ENCODE assay signal across 15 mouse cellular contexts in the genomic region with DNA sequence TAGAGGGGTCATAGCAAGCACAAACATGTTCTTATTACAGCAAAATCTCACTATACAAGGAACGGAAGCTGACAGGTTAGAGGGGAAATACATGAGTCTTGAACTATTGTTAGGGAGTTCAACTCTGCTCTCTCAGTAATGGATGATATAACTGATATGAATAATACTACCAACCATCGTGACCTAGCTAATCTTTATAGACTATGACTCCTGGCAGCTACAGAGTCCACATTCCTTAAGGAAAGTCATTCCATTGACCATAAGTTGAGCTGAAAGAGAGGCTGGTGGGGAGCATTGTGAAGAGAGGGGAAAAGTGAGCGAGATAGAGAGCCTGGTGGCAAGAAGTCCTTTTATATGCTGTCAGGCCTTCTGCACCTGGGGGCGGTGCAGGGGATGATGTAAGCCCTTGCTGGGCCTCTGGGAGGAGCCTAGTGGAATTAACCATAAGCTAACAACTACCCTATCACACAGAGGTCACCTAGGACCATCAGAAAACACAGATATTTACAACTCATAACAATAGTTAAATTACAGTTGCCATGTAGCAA.
"Had no signal": no experiment of that assay in that cellular context is flagged by ENCODE, and none has a peak within 500 bp of the region (broad histone marks: within the 10 kb centered on the region; RNA-seq: fewer than 3 reads in every experiment).

No protein-coding gene starts in this region.

- DNase-seq: liver, postnatal 0 days; lung, embryonic 14.5 days; lung, postnatal 10 days; lung, postnatal 4 days; right cerebral cortex, postnatal 14 days; thymus, adult 2 months; thymus, postnatal 25 days; thymus, postnatal 4 days had no signal

- H3K9me3 ChIP-seq: megakaryocyte, embryonic 14.5 days; midbrain, embryonic 13.5 days; midbrain, embryonic 15.5 days; neural tube, embryonic 12.5 days; stomach, embryonic 15.5 days had no signal

- ATAC-seq: liver, postnatal 0 days; midbrain, embryonic 13.5 days; midbrain, embryonic 15.5 days had no signal

- H3K27ac ChIP-seq: midbrain, embryonic 13.5 days; midbrain, embryonic 15.5 days; neural tube, embryonic 12.5 days; stomach, embryonic 15.5 days; stomach, postnatal 0 days had no signal

- H3K27me3 ChIP-seq: megakaryocyte, embryonic 14.5 days; midbrain, embryonic 13.5 days; midbrain, embryonic 15.5 days; neural tube, embryonic 12.5 days; stomach, embryonic 15.5 days had no signal

- H3K9ac ChIP-seq: liver, postnatal 0 days; lung, embryonic 14.5 days; midbrain, embryonic 13.5 days; midbrain, embryonic 15.5 days; neural tube, embryonic 12.5 days; stomach, embryonic 15.5 days had no signal

- H3K36me3 ChIP-seq: midbrain, embryonic 13.5 days; midbrain, embryonic 15.5 days; neural tube, embryonic 12.5 days; stomach, embryonic 15.5 days had no signal

- H3K4me1 ChIP-seq: megakaryocyte, embryonic 14.5 days; midbrain, embryonic 13.5 days; midbrain, embryonic 15.5 days; neural tube, embryonic 12.5 days; stomach, embryonic 15.5 days had no signal

- H3K4me2 ChIP-seq: lung, embryonic 14.5 days; midbrain, embryonic 11.5 days; midbrain, embryonic 13.5 days; midbrain, embryonic 15.5 days; neural tube, embryonic 12.5 days; stomach, embryonic 15.5 days had no signal

- H3K4me3 ChIP-seq: megakaryocyte, embryonic 14.5 days; midbrain, embryonic 13.5 days; midbrain, embryonic 15.5 days; neural tube, embryonic 12.5 days; stomach, embryonic 15.5 days had no signal
